Mouse (Mus musculus): ENCODE data around the gene Gm5767.
A peak's percentile ranks its signal among the peaks of the same experiment; 100 is the strongest.
"Not testable (repeated sequence)": the region's sequence is repeated elsewhere in the genome, so short reads cannot be mapped to it uniquely, and the experiment has no call there.

Gm5767 gene

DNA sequence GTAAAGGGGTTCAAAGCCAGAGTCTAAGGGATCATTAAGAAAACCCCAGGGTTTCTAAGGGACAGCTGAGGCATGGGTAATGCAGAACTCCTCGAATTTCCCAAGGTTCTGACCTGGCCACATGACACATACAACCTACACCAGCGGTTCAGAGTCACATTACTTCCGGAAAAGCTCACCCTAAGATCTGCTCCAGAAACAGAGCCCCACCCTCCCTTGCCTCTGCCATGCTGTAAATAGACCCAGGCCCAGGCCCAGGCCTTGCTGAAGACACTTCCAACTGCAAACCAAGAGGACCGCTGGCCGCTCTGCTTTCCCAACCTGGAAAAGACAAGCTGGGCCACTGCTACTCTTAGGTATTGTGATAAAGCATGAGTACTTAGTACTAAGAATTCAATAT, 34.3 kb downstream of the Gm5767 start:
- DNase-seq = no peak

DNA sequence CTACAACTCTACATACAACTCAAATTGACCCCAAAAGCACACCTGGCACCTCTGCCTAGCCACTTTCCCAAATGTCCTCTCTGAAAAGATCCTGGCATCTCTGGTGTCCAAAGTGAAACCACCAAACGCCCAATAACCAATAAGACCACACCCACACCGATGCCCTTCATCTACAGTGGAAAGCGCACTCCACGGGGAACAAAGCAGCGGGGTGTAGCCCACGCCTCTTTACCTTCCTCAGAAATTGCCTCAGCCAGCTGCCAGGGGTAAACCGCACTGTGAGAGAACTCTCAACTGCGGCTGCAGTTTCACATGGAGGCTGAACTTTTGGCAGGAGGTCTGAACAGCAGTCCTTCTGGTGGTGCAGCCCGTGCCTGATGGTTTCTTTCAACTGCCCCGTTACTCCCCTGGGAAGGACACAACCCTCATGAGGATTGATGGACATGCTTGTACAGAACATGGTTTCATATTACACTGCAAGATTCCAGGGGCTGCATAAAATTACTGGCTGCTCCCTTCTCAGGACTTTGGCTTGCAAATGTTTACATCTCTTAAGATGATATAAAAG, 35.0 kb downstream of the Gm5767 start:
- DNase-seq = no peak

DNA sequence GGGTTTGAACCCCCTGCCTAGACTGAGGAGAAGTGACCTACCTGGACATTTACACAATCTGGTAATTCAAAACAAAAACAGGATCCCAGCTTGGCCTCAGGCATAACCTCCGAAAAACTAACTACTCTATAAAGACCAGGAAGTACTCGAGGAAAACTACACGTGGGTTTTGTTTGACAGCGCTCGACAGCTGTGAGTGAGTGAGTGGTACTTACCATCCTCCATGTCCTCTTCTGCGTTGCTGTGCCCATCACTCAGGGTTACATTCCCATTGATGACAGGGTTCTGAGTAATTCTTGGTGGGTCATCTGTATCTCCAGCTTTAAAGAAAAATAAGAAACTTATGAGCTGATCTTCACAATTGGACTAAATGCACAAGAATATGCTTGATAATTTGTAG, 35.7 kb downstream of the Gm5767 start:
- no peak for DNase-seq

DNA sequence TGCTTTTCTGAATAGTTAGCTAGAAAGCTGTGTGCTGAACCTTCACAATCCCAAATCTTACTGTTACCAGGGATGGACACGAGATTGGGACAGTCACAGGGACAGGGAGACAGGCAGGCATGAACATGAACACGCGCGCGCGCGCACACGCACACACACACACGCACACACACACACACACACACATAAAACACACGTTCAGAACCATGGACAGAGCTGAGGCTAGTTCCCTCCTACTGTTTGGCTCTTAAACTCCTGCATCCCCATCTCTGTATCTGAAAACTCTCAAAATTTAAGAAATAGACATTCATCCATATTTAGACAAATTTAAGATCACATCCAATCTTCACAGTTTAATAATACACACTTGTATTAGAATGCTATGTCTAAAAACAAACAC, 37.2 kb downstream of the Gm5767 start:
- peak in 1 of 2 experiments; percentile 30 for DNase-seq

DNA sequence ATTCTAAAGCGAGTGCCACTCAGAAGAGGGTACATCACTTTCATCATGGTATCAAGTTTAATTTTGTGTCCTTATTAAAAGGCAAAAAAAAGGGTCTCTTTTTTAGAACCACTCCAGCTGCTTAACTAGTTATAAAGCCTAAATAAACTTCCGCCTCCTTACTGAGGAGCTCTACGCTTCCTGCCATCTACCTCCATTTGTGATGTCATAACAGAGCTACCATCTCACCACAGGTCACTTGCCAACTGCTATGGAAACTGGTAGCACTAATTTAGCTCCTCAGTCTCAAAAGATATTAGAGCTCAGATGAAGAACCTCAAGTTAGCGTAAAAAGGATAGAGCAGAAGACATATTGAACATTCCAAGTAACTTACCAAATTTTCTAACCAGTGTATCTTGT, 39.9 kb downstream of the Gm5767 start:
- DNase-seq = no peak

DNA sequence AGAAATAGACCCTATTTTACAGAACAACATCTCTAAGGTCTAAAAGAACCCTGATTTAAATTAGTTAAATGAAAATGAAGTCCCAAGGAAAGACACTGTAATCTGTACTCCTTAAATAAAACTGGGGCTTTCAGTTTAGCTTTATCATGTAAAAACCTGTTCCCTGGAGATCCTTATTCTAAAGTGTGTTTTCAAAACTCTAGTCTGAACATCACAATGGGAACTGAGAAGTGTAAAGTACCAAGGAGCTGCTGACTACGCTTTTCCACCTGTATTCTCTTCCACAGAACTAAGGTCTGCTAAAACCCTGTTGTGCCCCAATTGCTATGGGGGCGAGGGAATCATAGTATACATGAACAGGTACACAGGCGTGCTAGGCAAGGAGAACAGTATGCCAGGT, 43.5 kb downstream of the Gm5767 start:
- DNase-seq = no peak

DNA sequence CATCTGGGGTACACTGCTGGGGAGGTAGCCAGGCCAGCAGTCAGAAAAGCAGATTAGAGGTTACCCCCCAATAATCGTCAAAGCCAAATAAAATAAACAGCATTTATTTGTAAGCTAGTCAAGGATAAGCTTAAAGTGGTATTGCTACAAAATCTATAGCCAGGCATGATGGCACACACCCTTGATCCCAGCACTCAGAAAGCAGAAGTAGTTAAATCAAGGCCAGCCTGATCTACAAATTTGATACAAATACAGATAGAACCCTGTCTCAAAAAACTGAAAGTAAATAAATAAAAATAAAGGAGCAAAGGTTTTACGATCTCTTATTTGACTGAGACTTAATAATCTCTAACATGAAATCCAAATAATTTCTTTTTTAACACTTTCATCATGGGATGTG, 45.2 kb downstream of the Gm5767 start:
- DNase-seq = no peak

DNA sequence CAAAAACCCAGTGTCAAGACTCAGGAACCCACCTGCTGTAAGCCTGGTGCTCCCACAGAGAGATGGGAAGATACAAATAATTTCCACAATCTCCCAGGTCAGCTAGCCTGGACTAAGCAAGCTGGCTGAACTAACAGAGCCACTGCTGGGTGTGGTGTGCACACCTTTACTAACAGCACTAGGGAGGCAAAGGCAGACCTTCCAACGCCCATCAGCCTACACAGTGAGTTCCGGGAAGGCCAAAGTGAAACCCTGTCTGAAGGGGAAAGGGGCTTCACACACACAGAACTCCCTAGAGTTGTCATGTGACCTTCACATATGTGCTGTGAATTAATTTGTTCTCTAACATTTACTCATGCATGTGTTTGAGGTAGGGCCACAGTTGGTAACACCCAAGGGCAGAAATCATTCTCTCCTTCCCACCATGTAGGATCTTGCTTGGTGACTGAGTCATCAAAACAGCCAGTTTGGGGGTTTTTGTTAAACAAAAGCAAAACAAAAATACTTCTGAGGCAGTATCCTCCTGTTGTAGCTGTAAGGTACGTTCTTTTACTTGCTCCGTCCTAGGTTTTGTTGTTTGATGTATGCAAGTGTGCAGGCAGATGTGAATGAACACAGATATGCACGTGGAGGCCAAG, 47.7 kb downstream of the Gm5767 start:
- DNase-seq = no peak

DNA sequence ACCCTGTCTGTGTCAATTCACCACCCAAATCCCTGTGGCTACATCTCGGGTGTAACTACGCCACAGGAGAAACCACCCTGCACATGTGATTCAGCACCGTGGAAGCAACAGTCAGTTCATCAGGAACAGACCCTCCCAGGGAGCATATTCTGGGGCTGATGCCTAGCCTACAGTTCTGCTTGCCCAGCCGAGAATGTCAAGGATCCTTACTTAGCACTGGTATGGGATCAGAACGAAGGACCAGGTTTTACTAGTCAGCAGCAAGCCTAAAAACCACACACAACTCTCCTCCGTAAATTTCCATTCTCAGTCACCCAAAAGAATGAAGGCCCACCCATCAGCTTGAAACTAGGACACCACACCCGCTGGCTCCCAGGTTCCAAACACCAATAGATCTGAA, 51.1 kb downstream of the Gm5767 start:
- no peak for DNase-seq

DNA sequence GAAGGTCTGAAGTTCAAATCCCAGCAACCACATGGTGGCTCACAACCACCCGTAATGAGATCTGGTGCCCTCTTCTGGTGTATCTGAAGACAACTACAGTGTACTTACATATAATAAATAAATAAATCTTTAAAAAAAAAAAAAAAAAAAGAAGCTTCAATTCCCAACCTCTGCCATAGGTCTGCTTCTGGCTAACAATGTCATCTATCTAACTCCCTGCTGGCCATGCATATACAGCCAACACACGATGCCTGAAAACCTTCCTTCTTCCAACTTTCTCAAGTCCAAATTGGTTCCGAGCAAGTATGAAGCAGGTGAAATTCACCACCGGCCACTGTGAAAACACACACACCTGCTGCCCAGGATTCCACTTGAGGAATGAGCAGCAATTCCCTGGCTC, 51.9 kb downstream of the Gm5767 start:
- not testable (repeated sequence) for DNase-seq
